Mouse (Mus musculus): ENCODE results near the gene Hist1h2af.

The Hist1h2af gene

DNA sequence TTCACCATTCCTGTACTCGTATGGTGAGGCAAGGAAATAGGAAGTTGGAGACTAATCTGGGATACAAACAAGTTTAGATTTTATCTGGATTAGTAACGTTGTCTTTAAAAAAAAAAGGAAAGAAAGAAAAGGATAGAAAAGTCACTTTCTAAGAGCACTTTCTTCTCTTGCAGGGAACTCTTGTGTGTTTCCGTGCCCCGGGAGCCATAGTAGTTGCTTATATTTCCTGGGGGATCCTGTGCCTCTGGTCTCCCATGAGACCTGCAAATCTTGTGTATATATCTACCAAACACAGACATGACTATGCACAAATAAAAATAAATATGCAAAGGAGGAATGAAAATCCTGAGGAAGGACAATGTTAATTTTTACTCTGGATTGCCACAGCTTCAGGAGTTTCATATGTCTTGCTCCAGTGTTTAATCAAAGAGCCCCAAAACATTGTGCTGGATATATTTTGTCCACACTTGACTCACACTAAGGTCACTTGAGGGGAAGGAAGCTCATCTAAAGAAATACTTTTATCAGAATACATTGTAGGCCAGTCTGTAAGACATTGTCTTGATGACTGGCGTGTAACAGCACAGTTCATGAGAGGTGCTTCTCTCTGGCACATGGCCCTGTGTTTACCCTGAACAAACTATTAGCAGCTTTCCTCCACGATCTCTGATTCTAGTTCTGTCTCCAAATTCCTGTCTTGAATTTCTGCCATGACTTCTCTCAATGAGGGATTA, 43.4 kb downstream of the Hist1h2af start:
- DNase-seq (ENCODE audit: low read depth) = no peak

DNA sequence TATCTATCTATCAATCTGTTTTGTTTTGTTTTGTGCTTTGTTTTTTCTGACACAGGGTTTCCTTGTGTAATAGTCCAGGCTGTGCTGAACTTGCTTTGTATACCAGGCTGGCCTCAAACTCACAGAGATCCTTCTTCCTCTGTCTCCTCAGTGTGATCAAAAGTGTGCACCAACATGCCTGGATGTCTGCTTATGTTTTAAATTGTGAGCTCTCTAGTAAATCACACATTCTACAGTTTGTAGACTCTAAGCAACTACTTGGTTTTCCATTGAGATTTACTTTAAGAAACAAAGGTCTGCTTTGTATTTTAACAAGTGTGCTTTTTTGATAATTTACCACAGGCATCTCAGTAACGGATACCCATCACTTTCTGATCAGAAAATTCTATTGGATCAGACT, 44.1 kb downstream of the Hist1h2af start:
- no peak for DNase-seq (ENCODE audit: low read depth)

DNA sequence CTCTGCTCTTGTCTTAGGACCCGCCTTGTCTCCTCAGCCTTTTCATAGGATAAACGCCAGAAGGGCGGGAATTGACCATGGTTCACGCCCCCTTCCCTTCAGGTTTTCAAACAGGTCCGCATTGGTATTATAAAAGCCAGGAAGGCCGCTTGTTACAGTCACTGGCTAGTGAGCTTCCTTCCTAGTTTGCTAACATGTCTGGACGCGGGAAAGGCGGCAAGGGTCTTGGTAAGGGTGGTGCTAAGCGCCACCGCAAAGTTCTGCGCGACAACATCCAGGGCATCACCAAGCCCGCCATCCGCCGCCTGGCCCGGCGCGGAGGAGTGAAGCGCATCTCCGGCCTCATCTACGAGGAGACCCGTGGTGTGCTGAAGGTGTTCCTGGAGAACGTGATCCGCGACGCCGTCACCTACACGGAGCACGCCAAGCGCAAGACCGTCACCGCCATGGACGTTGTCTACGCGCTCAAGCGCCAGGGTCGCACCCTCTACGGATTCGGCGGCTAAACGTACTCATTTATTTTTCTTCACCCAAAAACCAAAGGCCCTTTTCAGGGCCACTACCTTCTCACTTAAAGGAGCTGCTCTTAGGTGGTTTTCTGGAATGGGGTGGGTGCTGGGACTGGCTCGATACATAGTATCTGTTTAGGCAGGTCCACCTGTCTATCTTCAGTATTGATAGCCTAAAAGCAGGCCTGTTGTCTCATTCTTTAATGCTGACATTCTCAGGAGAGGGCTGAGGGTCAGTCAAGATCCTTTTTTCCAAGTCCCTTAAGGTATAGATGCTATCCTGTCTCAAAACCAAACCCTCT, 47.9 kb downstream of the Hist1h2af start, which contains the start of gene Hist1h4d:
TSS of gene Hist1h4d (plus strand) at position 191 of the 811 bp plus-strand sequence.
- peak; percentile 97 for DNase-seq (ENCODE audit: low read depth)

DNA sequence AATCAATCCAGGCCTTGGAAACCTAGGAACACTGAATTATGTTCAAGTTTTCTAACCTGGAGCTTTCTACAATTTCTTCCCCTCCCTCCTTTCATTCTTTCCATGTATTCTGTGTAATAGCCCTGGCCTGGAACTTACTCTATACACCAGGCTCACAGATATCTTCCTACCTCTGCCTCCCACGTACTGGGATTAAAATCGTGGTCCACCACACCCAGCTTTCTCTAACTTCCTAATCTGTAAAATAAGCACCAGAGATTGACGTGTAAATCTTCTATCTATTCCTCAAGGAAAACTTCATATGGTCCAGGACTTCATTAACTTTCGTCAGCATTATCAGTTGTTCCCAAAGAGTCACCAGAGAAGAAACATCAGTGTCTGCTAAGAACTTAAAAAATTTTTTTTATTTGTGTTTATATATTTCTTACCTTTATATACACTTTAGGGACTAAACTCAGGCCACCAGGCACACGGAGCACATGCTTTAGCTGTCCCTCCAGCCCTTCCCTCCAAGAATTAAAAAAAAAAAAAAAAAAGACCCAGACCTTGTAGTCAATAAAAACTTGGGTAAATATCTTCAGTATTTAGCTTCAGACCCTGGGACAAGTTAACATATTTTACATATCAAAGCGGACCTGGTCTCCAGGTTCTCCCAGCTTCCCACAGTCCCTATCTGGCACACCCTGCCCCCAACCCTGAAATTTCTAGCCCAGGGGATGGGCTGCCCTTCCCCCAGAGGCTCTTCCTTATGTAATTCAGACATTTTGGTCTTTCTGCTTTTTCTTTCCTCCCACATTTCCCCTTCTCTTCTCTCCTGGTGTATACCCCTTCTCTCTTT, 48.7 kb downstream of the Hist1h2af start:
- no peak for DNase-seq (ENCODE audit: low read depth)

DNA sequence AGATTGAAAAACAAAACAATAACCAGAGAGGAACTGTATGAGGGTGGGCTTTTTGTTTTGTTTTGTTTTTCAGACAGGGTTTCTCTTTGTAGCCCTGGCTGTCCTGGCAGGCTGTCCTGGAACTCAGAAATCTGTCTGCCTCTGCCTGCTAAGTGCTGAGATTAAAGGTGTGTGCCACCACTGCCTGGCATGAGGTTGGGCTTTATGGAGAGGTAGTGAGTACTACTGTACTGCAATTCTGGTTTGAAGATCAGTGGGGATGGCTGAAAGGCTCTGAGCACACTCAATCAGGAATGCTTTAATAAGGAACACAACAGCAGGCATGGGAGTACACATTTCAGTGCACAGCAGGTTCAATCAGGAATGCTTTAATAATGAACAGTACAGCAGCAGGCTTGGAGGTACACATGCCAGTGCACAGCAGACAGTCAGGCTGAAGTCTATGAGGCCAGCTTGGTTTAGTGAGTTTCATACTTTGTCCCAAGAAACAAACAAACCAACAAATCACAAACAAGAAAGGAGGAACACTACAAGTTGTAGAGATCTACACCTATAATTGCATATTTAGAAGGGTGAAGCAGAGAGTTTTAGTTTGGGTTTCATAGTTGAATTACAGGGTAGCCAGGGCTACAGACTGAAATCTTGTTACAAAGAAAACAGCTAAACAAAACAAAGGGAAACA, 49.8 kb downstream of the Hist1h2af start:
- no peak for DNase-seq (ENCODE audit: low read depth)
